Mouse (Mus musculus) E14TG2a.4 (cell line): ENCODE measurements around the gene Gstp1.
"Not testable (repeated sequence)": the region's sequence is repeated elsewhere in the genome, so short reads cannot be mapped to it uniquely, and the experiment has no call there.

Experiments
- H3K27me3 ChIP-seq: 2 replicates; pipeline ENCODE4 v1.6.1; 2014; ENCODE audit warnings: low read length, control low read depth; ENCODE audit not compliant: insufficient read depth
- H3K36me3 ChIP-seq: 2 replicates; pipeline ENCODE4 v1.6.1; 2014; ENCODE audit warnings: low read length, control low read depth; ENCODE audit not compliant: insufficient read depth
- H3K4me1 ChIP-seq: replicated peaks from 2 replicates; pipeline ENCODE4 v1.6.1; 2014; ENCODE audit warnings: low read depth, low read length, control low read depth
- H3K4me3 ChIP-seq: replicated peaks from 2 replicates; pipeline ENCODE4 v1.5.1; 2014; ENCODE audit warnings: mild to moderate bottlenecking, low read length
- H3K9me3 ChIP-seq: 2 replicates; pipeline ENCODE4 v1.6.1; 2014; ENCODE audit warnings: low read length, control low read depth
- CTCF ChIP-seq: conservative IDR thresholded peaks from 2 replicates; pipeline ENCODE4 v1.5.1; 2014; ENCODE audit warnings: low read length
- NANOG ChIP-seq: IDR thresholded peaks from 2 replicates; pipeline ENCODE4 v1.6.1; 2014; ENCODE audit warnings: borderline replicate concordance, low read length, mixed read lengths
- POU5F1 ChIP-seq: IDR thresholded peaks from 2 replicates; pipeline ENCODE4 v1.6.1; 2014; ENCODE audit warnings: low read length, borderline replicate concordance

Gene Gstp1

DNA sequence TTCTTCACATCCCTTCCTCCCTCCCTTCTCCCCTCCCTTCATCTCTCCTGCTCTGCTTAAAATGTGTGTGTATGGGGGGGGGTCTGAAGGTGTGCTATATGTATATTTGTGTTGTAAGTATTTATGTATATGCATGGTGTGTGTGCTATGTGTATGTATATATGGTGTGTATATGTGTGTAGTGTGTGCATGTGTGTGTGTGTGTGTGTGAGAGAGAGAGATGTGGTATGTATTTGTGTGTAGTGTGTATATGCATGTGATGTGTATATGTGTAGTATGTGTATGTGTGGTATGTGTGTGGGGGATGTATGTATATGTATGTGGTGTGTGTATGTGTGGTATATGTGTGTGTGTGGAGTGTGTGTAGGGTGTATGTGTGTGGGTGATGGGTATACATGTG is 29.1 kb upstream of the Gstp1 start:
- Histone ChIP-seq H3K9me3 (no peaks in the 10 kb centered on the region), H3K36me3 (no peaks in the 10 kb centered on the region), H3K4me3 (no peak overlapping the region), H3K27me3 (no peaks in the 10 kb centered on the region), H3K4me1 (peaks cover 21% of the 10 kb centered on the region)
- TF ChIP-seq NANOG (no peak), POU5F1 (no peak), CTCF (no peak)

DNA sequence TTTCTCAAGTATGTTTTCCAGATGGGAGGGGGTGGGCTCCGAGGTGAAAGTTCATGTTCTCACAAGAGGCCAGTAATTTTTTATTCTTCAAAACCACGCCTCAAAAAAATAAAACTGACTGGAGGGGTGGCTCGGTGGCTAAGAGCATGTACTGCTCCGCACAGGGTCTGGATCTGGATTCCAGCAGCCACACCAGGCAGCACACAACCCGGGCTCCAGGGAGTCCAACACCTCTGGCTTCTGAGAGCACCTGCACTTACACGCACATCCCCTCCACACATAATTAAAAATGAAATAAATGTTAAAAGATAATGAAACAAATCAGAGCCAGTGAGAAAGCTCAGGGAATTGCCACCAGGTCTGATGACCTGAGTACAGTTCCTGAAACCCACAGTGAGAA is 28.5 kb upstream of the Gstp1 start:
- H3K4me1 ChIP-seq, result peaks cover 21% of the 10 kb centered on the region
- no peak overlapping the region for H3K4me3 ChIP-seq
- no peaks in the 10 kb centered on the region for H3K27me3 ChIP-seq
- no peaks in the 10 kb centered on the region for H3K36me3 ChIP-seq
- TF ChIP-seq NANOG, result no peak
- TF ChIP-seq POU5F1, result no peak
- TF ChIP-seq CTCF, result no peak
- no peaks in the 10 kb centered on the region for H3K9me3 ChIP-seq

DNA sequence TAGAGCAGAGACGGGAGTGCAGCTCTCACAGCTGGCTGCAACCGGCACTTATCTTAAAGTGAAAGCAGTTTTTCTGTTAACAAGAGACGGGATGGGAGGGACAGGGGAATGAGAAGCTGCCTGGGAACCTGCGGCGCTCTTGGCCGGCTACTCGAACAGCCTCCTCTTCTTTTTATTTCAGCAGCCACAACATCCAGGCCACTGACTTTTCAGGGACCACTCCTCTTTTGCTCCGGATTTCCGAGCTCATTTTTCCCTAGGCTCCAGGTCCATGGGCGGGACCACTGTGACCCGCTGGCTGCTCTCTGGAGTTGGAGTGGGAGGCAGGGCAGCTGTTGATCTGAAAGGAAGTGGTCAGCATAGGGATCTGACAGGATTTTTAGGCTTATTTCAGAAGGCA is 26.7 kb upstream of the Gstp1 start:
- H3K4me1 ChIP-seq, result peaks cover 21% of the 10 kb centered on the region
- H3K27me3 ChIP-seq, H3K36me3 ChIP-seq, H3K9me3 ChIP-seq, H3K4me3 ChIP-seq: not testable (repeated sequence)

DNA sequence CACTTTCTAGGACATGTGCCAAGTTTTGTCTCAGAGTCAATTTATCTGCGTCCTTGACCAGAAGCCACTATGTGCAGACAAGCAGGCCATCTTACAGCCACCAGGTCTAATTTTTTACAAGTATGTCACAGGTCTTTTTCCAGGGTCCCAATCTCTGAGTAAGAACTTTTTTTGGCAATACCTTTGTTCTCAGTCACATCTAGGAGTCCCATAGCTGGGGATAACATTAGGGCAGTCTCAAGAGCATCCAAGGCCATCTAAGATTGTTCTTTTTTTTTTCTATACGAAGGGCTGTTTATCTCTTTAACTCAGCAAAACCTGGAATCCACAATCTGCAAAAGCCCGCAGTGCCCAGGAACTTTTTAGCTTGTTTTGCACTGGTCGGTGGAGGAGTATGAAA is 25.6 kb upstream of the Gstp1 start:
- H3K4me1 ChIP-seq, result peaks cover 33% of the 10 kb centered on the region
- H3K9me3 ChIP-seq, H3K36me3 ChIP-seq, H3K4me3 ChIP-seq, H3K27me3 ChIP-seq: not testable (repeated sequence)

DNA sequence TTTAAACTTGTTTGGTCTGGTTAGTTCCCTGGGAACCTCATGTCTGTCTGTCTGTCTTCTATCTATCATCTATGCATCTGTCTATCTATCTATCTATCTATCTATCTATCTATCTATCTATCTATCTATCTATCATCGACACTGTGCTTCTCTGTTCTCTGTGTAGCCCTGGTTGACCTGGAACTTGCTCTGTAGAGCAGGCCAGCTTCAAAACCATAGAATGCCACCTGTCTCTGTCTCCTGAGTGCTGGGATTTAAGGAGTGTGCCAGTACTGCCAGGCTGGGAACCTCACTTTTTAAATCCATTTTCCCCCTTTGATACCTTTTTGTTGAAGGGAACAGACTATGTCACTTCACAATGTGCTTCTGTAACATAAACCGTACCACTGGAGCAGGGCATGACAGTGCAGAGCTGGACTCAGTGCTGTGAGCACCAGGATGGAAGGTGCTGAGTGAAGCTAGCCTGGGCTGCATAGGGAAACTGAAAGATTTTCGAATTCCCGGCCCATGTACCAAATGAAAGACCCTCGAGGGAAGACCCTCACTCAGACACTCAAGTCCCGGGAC is 23.2 kb upstream of the Gstp1 start:
- H3K36me3 ChIP-seq, result no peaks in the 10 kb centered on the region
- H3K27me3 ChIP-seq, result no peaks in the 10 kb centered on the region
- TF ChIP-seq CTCF (no peak), POU5F1 (no peak), NANOG (no peak)
- no peak overlapping the region for H3K4me3 ChIP-seq
- H3K4me1 ChIP-seq, result peaks cover 49% of the 10 kb centered on the region
- no peaks in the 10 kb centered on the region for H3K9me3 ChIP-seq

DNA sequence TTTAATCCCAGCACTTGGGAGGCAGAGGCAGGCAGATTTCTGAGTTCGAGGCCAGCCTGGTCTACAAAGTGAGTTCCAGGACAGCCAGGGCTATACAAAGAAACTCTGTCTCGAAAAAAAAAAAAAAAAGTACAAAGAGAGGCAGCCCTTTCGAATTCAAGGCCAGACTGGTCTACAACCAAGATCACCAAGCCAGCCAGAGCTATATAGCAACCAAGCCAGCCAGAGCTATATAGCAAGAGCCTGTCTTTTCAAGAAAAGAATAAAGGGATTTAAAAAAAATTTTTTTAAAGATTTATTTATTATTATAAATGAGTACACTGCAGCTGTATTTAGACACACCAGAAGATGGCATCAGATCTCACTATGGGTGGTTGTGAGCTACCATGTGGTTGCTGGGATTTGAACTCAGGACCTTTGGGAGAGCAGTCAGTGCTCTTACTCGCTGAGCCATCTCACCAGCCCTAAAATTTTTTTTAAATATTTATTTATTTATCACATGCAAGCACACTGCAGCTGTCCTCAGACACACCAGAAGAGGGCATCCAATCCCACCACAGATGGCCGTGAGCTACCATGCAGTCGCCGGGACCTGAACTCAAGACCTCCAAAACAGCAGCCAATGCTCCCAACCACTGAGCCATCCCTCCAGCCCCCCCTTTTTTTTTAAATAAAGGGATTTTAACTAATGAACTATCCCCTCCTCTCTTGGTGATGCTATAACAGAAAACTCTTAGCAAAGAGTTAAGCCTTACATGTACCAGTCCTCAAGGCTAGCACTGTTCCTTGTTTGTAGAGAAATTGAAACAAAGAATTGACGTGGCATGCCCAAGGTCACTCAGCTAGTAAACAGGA is 22.5 kb upstream of the Gstp1 start:
- H3K4me1 ChIP-seq, result peaks cover 56% of the 10 kb centered on the region
- H3K36me3 ChIP-seq, H3K4me3 ChIP-seq, H3K27me3 ChIP-seq, H3K9me3 ChIP-seq: not testable (repeated sequence)

DNA sequence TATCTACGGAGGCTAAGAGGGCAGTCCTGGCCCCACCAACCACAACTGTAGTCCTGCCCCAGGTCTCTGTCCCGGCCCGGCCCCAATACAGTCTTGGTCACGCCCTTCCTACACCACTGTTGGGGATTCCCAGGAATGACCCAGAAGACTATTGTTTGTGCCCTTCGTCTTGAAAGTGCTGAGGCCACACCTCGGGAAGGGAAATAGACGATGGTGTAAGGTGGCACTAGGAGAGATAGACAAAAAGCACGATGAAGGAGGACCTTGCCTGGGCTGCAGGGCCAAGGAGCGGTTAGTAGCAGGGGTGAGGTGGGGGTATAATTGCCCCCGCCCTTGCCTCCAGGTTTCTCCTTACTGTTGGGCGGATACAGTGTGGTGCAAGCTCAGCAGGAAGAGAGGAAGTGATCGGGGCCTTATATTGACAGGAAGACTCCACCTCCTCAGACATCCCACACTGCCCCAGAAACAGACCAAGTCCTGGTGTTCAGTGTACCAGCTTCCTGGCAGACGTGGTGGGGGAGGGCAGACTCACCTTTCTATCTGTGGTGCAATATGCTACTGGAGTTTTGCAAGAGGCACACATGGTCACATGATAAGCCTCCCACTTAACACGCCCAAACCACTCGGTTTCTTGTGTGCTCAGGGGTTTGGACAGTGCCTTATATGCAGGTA is 21.4 kb upstream of the Gstp1 start, which contains the start of gene Gstp3:
Gstp3 (minus strand) TSS at position 501 of the 672 bp plus-strand sequence.
- Histone ChIP-seq H3K4me1 (peaks cover 66% of the 10 kb centered on the region), H3K27me3 (no peaks in the 10 kb centered on the region), H3K9me3 (no peaks in the 10 kb centered on the region), H3K36me3 (no peaks in the 10 kb centered on the region), H3K4me3 (peak within 1 kb of the TSS; percentile 59)
- TF ChIP-seq NANOG (no peak), POU5F1 (no peak), CTCF (no peak)

DNA sequence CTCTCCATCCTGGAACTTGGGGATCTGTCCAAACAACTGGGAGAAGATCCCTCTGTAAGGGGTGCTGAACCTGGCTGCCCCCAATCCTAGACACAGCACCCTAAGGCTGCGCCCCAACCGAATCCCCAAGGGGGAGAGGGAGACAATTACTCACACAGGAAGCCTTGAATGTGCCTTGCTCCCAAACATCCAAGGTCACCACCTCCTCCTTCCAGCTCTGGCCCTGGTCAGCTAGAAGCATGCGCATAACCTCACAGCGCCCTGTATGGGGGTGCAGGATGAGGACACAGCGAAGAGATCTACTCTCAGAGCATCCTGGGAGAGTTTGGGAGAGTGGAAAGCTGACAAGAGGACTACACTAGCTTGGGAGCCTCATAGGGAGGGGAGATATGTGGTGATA is 20.8 kb upstream of the Gstp1 start:
- Histone ChIP-seq H3K36me3 (no peaks in the 10 kb centered on the region), H3K4me3 (peak overlapping the region; percentile 59), H3K27me3 (no peaks in the 10 kb centered on the region), H3K9me3 (no peaks in the 10 kb centered on the region), H3K4me1 (peaks cover 66% of the 10 kb centered on the region)
- TF ChIP-seq CTCF (no peak), POU5F1 (no peak; the same call in 1 of the 2 replicates), NANOG (no peak)

DNA sequence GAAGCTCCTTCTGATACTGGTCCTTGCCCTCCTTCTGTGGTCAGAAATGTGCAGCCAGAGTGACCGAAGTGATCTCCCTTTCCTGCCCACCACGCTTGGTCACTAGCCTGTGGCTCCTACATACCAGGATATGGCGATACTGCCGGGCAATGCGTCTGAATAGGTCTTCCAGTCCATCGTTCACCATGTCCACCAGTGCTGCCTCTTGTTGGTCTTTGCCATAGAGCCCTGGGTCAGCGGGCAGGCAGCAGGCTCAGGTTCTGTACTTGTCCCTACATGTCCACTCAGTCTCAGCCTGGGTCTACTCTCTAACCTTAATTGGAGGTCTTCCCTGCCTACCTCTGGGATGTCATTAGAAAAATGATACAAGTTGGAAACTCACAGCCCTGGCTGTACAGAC is 20.2 kb upstream of the Gstp1 start:
- Histone ChIP-seq H3K27me3 (no peaks in the 10 kb centered on the region), H3K9me3 (no peaks in the 10 kb centered on the region), H3K4me3 (peak overlapping the region; percentile 59), H3K36me3 (no peaks in the 10 kb centered on the region), H3K4me1 (peaks cover 71% of the 10 kb centered on the region)
- TF ChIP-seq CTCF (no peak), POU5F1 (no peak), NANOG (no peak)
